Mouse (Mus musculus) cerebellum, adult 9-11 months (tissue): ENCODE measurements at regions not wholly inside any gene's neighbourhood (a gene's known extent, or its start where the extent isn't known, plus 50 kb on each side); places are given as distances from the start of the nearest gene placed in this dataset.
A peak's percentile ranks its signal among the peaks of the same experiment; 100 is the strongest.

Experiments
- DNase-seq: peaks from one replicate; pipeline ENCODE4 v3.0.0; 2022

DNA sequence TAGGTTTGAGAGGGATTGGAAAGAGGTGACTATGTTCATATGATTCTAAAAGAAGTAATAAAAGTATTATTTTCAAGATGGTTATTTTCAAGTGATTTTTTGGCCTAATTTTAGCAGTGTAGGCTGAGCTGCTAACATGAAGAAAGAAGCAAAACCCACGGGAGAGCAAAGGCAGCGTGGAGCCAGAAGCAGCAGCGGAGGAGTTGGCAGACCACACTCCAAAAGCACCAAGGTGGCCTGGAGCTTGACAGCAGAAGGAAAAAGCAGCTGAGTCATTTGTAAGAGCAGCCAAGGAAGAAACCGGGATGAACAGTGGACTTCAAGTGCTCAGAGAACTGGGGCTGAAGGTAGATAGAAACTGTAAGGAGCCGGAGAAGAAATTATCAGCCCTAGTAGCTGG lies 55.9 kb downstream of the Hdgfl1 start:
- no peak for DNase-seq

GRCm38 (mm10) chr13:26699062-26699684 lies 70.8 kb downstream of the Hdgfl1 start:
- no peak for DNase-seq

DNA sequence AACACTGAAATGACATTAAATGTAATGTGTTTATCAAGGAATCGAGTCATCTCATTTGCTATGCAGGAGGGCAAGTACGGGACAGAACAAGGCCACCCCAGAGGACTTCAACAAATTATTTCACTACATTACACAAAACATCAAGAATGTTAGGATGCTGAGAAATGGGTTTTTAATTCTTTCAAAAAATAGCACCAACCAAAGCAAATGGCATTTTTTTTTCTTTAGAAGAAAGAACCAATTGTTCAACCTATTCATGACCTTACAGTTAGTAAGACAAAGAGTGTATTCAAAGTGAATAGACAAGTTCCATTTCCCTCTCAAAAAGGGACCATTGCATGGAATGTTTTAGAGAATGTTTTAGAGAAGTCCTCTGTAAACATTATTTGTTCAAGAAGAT lies 110.5 kb downstream of the Hdgfl1 start:
- no peak for DNase-seq

GRCm38 (mm10) chr13:26657010-26657611 lies 112.9 kb downstream of the Hdgfl1 start:
- peak; percentile 20 for DNase-seq
